Mouse (Mus musculus): ENCODE measurements at regions not wholly inside any gene's neighbourhood (a gene's known extent, or its start where the extent isn't known, plus 50 kb on each side); places are given as distances from the start of the nearest gene placed in this dataset.
A peak's percentile ranks its signal among the peaks of the same experiment; 100 is the strongest.

GRCm38 (mm10) chr9:87369059-87369458 lies 113.7 kb upstream of the Cep162 start:
- Histone ChIP-seq H3K9ac (ENCODE audit: control insufficient read depth, low read depth, low read length, poor library complexity, severe bottlenecking) (no peak overlapping the region), H3K4me1 (ENCODE audit: control insufficient read depth in 1 of 2, insufficient read depth in 2 of 2, low read length in 2 of 2) (no peaks in the 10 kb centered on the region), H3K79me2 (ENCODE audit: control insufficient read depth, insufficient read depth, low read length, poor library complexity) (no peaks in the 10 kb centered on the region), H3K27ac (ENCODE audit: control insufficient read depth, low read depth, low read length) (no peak overlapping the region), H3K9me3 (replicated peaks; ENCODE audit: insufficient read depth, low read length) (no peaks in the 10 kb centered on the region), H3K4me3 (ENCODE audit: control insufficient read depth in 1 of 2, insufficient read depth in 1 of 2, low read depth in 2 of 2, low read length in 2 of 2) (no peak overlapping the region), H3K27me3 (ENCODE audit: control insufficient read depth in 1 of 2, insufficient read depth in 2 of 2, low read length in 2 of 2) (no peaks in the 10 kb centered on the region), H3K36me3 (ENCODE audit: control insufficient read depth in 1 of 2, insufficient read depth in 2 of 2, low read length in 2 of 2) (no peaks in the 10 kb centered on the region)
- TF ChIP-seq POLR2AphosphoS5 (IDR thresholded peaks at IDR 0.05; ENCODE audit: borderline replicate concordance, low read depth, low read length) (no peak), ZC3H11A (IDR thresholded peaks at IDR 0.05; ENCODE audit: low read depth, low read length) (no peak), MEF2A (IDR thresholded peaks at IDR 0.05; ENCODE audit: extremely low read depth, insufficient replicate concordance, low read depth, low read length, poor library complexity, severe bottlenecking) (no peak), MAZ (IDR thresholded peaks at IDR 0.05; ENCODE audit: low read depth, low read length) (no peak)
- no peak for DNase-seq (ENCODE audit: low read depth, low spot score)

- no peaks in the 10 kb centered on the region for H3K79me2 ChIP-seq (ENCODE audit: control insufficient read depth, insufficient read depth, low read length, poor library complexity)
- DNase-seq (ENCODE audit: low read depth, low spot score): no peak
- no peak overlapping the region for H3K4me3 ChIP-seq (ENCODE audit: control insufficient read depth in 1 of 2, insufficient read depth in 1 of 2, low read depth in 2 of 2, low read length in 2 of 2)
- no peaks in the 10 kb centered on the region for H3K27me3 ChIP-seq (ENCODE audit: control insufficient read depth in 1 of 2, insufficient read depth in 2 of 2, low read length in 2 of 2)
- no peak overlapping the region for H3K9ac ChIP-seq (ENCODE audit: control insufficient read depth, low read depth, low read length, poor library complexity, severe bottlenecking)
- no peaks in the 10 kb centered on the region for H3K9me3 ChIP-seq (replicated peaks; ENCODE audit: insufficient read depth, low read length)
- no peak for TF ChIP-seq CHD1 (IDR thresholded peaks at IDR 0.05; ENCODE audit: low read depth, low read length)
- TF ChIP-seq MAFK (IDR thresholded peaks at IDR 0.05; ENCODE audit: borderline replicate concordance, low read depth, low read length): 0 out of 2 replicates have a peak, but pooled peaks have one; percentile 26
- H3K4me1 ChIP-seq (ENCODE audit: control insufficient read depth in 1 of 2, insufficient read depth in 2 of 2, low read length in 2 of 2): no peaks in the 10 kb centered on the region
- no peaks in the 10 kb centered on the region for H3K36me3 ChIP-seq (ENCODE audit: control insufficient read depth in 1 of 2, insufficient read depth in 2 of 2, low read length in 2 of 2)
- H3K27ac ChIP-seq (ENCODE audit: control insufficient read depth, low read depth, low read length): no peak overlapping the region
These were observed 91.7 kb upstream of the Cep162 start for GRCm38 (mm10) chr9:87347008-87347407.

- DNase-seq (ENCODE audit: low read depth, low spot score): no peak
- Histone ChIP-seq H3K9ac (ENCODE audit: control insufficient read depth, low read depth, low read length, poor library complexity, severe bottlenecking) (no peak overlapping the region), H3K4me3 (ENCODE audit: control insufficient read depth in 1 of 2, insufficient read depth in 1 of 2, low read depth in 2 of 2, low read length in 2 of 2) (no peak overlapping the region), H3K27me3 (ENCODE audit: control insufficient read depth in 1 of 2, insufficient read depth in 2 of 2, low read length in 2 of 2) (no peaks in the 10 kb centered on the region), H3K4me1 (ENCODE audit: control insufficient read depth in 1 of 2, insufficient read depth in 2 of 2, low read length in 2 of 2) (no peaks in the 10 kb centered on the region), H3K79me2 (ENCODE audit: control insufficient read depth, insufficient read depth, low read length, poor library complexity) (no peaks in the 10 kb centered on the region), H3K9me3 (replicated peaks; ENCODE audit: insufficient read depth, low read length) (no peaks in the 10 kb centered on the region), H3K36me3 (ENCODE audit: control insufficient read depth in 1 of 2, insufficient read depth in 2 of 2, low read length in 2 of 2) (no peaks in the 10 kb centered on the region), H3K27ac (ENCODE audit: control insufficient read depth, low read depth, low read length) (no peak overlapping the region)
- TF ChIP-seq MYC (IDR thresholded peaks at IDR 0.05; ENCODE audit: low read depth, low read length) (no peak), NRF1 (IDR thresholded peaks at IDR 0.05; ENCODE audit: insufficient read depth, low read depth, low read length, poor library complexity, severe bottlenecking) (no peak), ETS1 (IDR thresholded peaks at IDR 0.05; ENCODE audit: low read depth, low read length) (no peak), KAT2A (conservative IDR thresholded peaks at IDR 0.05; ENCODE audit: low read depth, low read length) (no peak), MAX (IDR thresholded peaks at IDR 0.05; ENCODE audit: low read length) (no peak)
These were observed 91.0 kb upstream of the Cep162 start for GRCm38 (mm10) chr9:87346278-87346882.
